Mouse (Mus musculus) G1E (cell line): ENCODE results near the gene Atf3. TPM values are rescaled to one million over a fixed set of nuclear protein-coding genes. Genes with fewer than 3 reads are reported as not detected.

Experiments used
- ATAC-seq: 2 replicates; pipeline ENCODE4 v1.8.0; 2016; ENCODE audit warnings: mild to moderate bottlenecking; ENCODE audit not compliant: insufficient number of reproducible peaks, poor library complexity, low FRiP score, severe bottlenecking; ENCODE audit errors: extremely low read depth
- DNase-seq: peaks from one replicate; pipeline ENCODE4 v3.0.0; 2012; ENCODE audit warnings: low spot score
- H3K27me3 ChIP-seq: 2 replicates; pipeline ENCODE4 v1.6.1; 2012; ENCODE audit warnings: mild to moderate bottlenecking, low read length, inconsistent platforms; ENCODE audit not compliant: insufficient read depth
- H3K36me3 ChIP-seq: replicated peaks from 2 replicates; pipeline ENCODE3; 2012; ENCODE audit warnings: mild to moderate bottlenecking, inconsistent platforms
- H3K4me1 ChIP-seq: 2 replicates; pipeline ENCODE4 v1.6.1; 2012; ENCODE audit warnings: low read depth, low read length, inconsistent platforms, mixed read lengths; ENCODE audit not compliant: insufficient read depth
- H3K4me3 ChIP-seq: 2 replicates; pipeline ENCODE4 v1.5.1; 2012; ENCODE audit warnings: low read depth, mild to moderate bottlenecking, inconsistent platforms, low read length, moderate library complexity, mixed read lengths
- H3K9me3 ChIP-seq: replicated peaks from 2 replicates; pipeline ENCODE4 v1.6.1; 2012; ENCODE audit warnings: inconsistent platforms
- CTCF ChIP-seq: IDR thresholded peaks from 2 replicates; pipeline ENCODE4 v1.5.1; 2012; ENCODE audit warnings: low read depth, low read length, inconsistent platforms, mixed read lengths
- GATA1 ChIP-seq: IDR thresholded peaks from 2 replicates; pipeline ENCODE4 v1.6.1; 2012; ENCODE audit warnings: borderline replicate concordance, low read length, inconsistent platforms, mixed read lengths
- GATA2 ChIP-seq: IDR thresholded peaks from 2 replicates; pipeline ENCODE4 v1.6.1; 2012; ENCODE audit warnings: low read depth, low read length, inconsistent platforms, borderline replicate concordance
- POLR2AphosphoS5 ChIP-seq: IDR thresholded peaks from 2 replicates; pipeline ENCODE4 v1.6.1; 2012; ENCODE audit warnings: low read depth, low read length, inconsistent platforms; ENCODE audit not compliant: insufficient replicate concordance
- TAL1 ChIP-seq: conservative IDR thresholded peaks from 2 replicates; pipeline ENCODE4 v1.6.1; 2012; ENCODE audit warnings: low read depth, low read length, inconsistent platforms, mixed read lengths
- polyA plus RNA-seq: library from polyadenylated mRNA; stranded (reverse); fragments of >175 nt; gene quantifications from 2 replicates; pipeline ENCODE4 v1.2.3, GENCODE M21; 2012
- total RNA-seq, 2 experiments: library from RNA; stranded (forward) in 1 of 2; stranded (reverse) in 1 of 2; fragments of 200-1000 nt in 1 of 2; fragments of >200 nt in 1 of 2; fragmentation: Nextera tagmentation in 1 of 2; gene quantifications; 2 replicates each; pipeline ENCODE4 v1.2.3; 2014 to 2017

The Atf3 gene
- total and polyA plus RNA-seq, 3 experiments: 0.16 TPM; not detected in 2

- peak; percentile 96 for ATAC-seq
- TF ChIP-seq TAL1 (peak; percentile 39), CTCF (no peak), GATA2 (no peak), POLR2AphosphoS5 (no peak), GATA1 (no peak)
- Histone ChIP-seq H3K4me3 (peak overlapping the region; percentile 24; the same call in 1 of the 2 replicates), H3K4me1 (peaks cover 32% of the 10 kb centered on the region), H3K36me3 (no peaks in the 10 kb centered on the region), H3K9me3 (peaks cover 11% of the 10 kb centered on the region), H3K27me3 (no peaks in the 10 kb centered on the region)
- DNase-seq: peak; percentile 71
Measured at GRCm38 (mm10) chr1:191132934-191133333, 84.9 kb downstream of the Atf3 start.

- Histone ChIP-seq H3K27me3 (no peaks in the 10 kb centered on the region), H3K36me3 (no peaks in the 10 kb centered on the region), H3K4me3 (peak overlapping the region; percentile 45; the same call in 1 of the 2 replicates), H3K9me3 (peaks cover 11% of the 10 kb centered on the region), H3K4me1 (peaks cover 32% of the 10 kb centered on the region)
- ATAC-seq (no peak), DNase-seq (no peak)
- no peak for TF ChIP-seq GATA1
- no peak for TF ChIP-seq TAL1
Measured at GRCm38 (mm10) chr1:191132240-191132639, 85.6 kb downstream of the Atf3 start.

GRCm38 (mm10) chr1:191131692-191132091, 86.1 kb downstream of the Atf3 start:
- Histone ChIP-seq H3K4me1 (peaks cover 33% of the 10 kb centered on the region), H3K36me3 (no peaks in the 10 kb centered on the region), H3K27me3 (no peaks in the 10 kb centered on the region), H3K9me3 (peaks cover 11% of the 10 kb centered on the region), H3K4me3 (no peak overlapping the region)
- no peak for TF ChIP-seq CTCF
- TF ChIP-seq POLR2AphosphoS5: no peak
- TF ChIP-seq GATA1: no peak
- no peak for TF ChIP-seq GATA2
- no peak for TF ChIP-seq TAL1
- ATAC-seq (no peak), DNase-seq (no peak)

GRCm38 (mm10) chr1:191125811-191126638, 91.8 kb downstream of the Atf3 start:
- no peak for TF ChIP-seq POLR2AphosphoS5
- TF ChIP-seq GATA1: no peak
- 0 out of 2 replicates have a peak, but pooled peaks have one; percentile 23 for TF ChIP-seq CTCF
- no peak for TF ChIP-seq TAL1
- TF ChIP-seq GATA2: no peak
- ATAC-seq: peak; percentile 89
- H3K9me3 ChIP-seq: peaks cover 11% of the 10 kb centered on the region

GRCm38 (mm10) chr1:191124288-191124687, 93.6 kb downstream of the Atf3 start:
- no peak for DNase-seq
- no peak for TF ChIP-seq CTCF
- TF ChIP-seq GATA1: no peak
- no peak for TF ChIP-seq GATA2
- TF ChIP-seq POLR2AphosphoS5: no peak
- no peak for TF ChIP-seq TAL1
- no peak for ATAC-seq
- Histone ChIP-seq H3K4me1 (peaks cover 44% of the 10 kb centered on the region), H3K9me3 (peaks cover 1% of the 10 kb centered on the region), H3K27me3 (no peaks in the 10 kb centered on the region), H3K4me3 (no peak overlapping the region), H3K36me3 (no peaks in the 10 kb centered on the region)

More at GRCm38 (mm10) chr1:191125811-191126638, 91.8 kb downstream of the Atf3 start:
- Histone ChIP-seq H3K4me3 (peak overlapping the region; percentile 69; the same call in 1 of the 2 replicates), H3K27me3 (no peaks in the 10 kb centered on the region), H3K4me1 (peaks cover 44% of the 10 kb centered on the region), H3K36me3 (no peaks in the 10 kb centered on the region)
- peak; percentile 58 for DNase-seq

DNA sequence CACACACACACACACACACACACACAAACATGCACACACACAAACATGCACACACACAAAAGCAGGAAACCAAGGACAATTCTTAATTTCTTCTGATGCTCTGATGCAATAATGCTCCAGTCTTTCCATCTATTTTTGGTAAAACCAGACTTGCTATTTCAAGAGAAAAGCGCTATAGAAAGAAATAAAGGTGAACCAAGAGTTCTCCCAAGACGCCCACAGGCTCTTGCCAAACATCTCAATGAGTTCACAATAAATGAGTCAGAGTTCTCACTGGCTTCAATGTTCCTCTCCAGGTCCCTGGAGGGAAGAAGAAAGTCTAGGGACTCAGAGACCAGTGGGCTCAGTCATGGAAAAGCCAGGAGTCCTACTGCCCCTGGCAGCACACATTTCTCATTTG, 94.1 kb downstream of the Atf3 start:
- H3K4me1 ChIP-seq: peaks cover 44% of the 10 kb centered on the region
- ATAC-seq: no peak

DNA sequence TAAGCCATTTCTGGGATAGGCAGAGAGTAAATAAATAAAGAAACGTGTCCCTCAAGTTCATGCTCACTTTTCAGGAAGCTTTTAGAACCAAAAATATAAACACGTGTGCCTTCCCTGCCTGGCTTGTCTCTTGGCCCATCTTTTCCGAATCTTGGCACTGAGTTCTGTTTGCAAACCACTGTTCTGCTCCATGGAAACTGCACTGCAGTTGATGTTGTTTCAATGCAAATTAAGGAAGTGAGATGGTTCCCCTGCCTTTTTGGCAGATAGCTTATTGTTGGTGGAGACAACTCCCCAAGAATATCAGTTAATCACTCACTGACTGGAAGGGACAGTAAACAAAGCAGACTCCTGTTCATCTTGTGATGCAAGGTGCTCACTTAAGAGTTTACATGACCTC, 95.1 kb downstream of the Atf3 start:
- DNase-seq: no peak
- H3K4me1 ChIP-seq: peaks cover 44% of the 10 kb centered on the region

More for the DNA sequence above, 94.1 kb downstream of the Atf3 start:
- Histone ChIP-seq H3K27me3 (no peaks in the 10 kb centered on the region), H3K4me3 (no peak overlapping the region), H3K36me3 (no peaks in the 10 kb centered on the region), H3K9me3 (no peaks in the 10 kb centered on the region)
- no peak for TF ChIP-seq POLR2AphosphoS5
- no peak for TF ChIP-seq GATA2
- TF ChIP-seq GATA1: no peak
- TF ChIP-seq CTCF: no peak
- no peak for TF ChIP-seq TAL1
- no peak for DNase-seq

More for the DNA sequence above, 95.1 kb downstream of the Atf3 start:
- Histone ChIP-seq H3K4me3 (no peak overlapping the region), H3K27me3 (no peaks in the 10 kb centered on the region), H3K36me3 (no peaks in the 10 kb centered on the region), H3K9me3 (no peaks in the 10 kb centered on the region)
- no peak for TF ChIP-seq CTCF
- no peak for TF ChIP-seq GATA1
- ATAC-seq: no peak

Other genes starting within 250 kb of the Atf3 start
- gene Vash2, start 238.7 kb downstream of the Atf3 start, total RNA-seq (2014; fragmentation: Nextera tagmentation): not detected in 2 replicates
- 0.06 and 0.22 TPM in 2 replicates for gene Vash2, start 238.7 kb downstream of the Atf3 start, total RNA-seq (2017)
- not detected in 2 replicates for gene Vash2, start 238.7 kb downstream of the Atf3 start, polyA plus RNA-seq
- 18.7 and 20.2 TPM in 2 replicates for gene Flvcr1, start 191.9 kb downstream of the Atf3 start, total RNA-seq (2014; fragmentation: Nextera tagmentation)
- 21.9 and 22.5 TPM in 2 replicates for gene Flvcr1, start 191.9 kb downstream of the Atf3 start, total RNA-seq (2017)
- 8.2 and 8.8 TPM in 2 replicates for gene Flvcr1, start 191.9 kb downstream of the Atf3 start, polyA plus RNA-seq
- gene Spata45, start 181.4 kb downstream of the Atf3 start, total RNA-seq (2014; fragmentation: Nextera tagmentation): not detected in 2 replicates
- gene Spata45, start 181.4 kb downstream of the Atf3 start, total RNA-seq (2017): not detected in 2 replicates
- gene Spata45, start 181.4 kb downstream of the Atf3 start, polyA plus RNA-seq: not detected in 2 replicates
- gene Tatdn3, start 155.1 kb downstream of the Atf3 start, total RNA-seq (2014; fragmentation: Nextera tagmentation): 33.6 and 53.0 TPM in 2 replicates
- 36.8 and 50.0 TPM in 2 replicates for gene Tatdn3, start 155.1 kb downstream of the Atf3 start, total RNA-seq (2017)
- 0.77 and 1.6 TPM in 2 replicates for gene Tatdn3, start 155.1 kb downstream of the Atf3 start, polyA plus RNA-seq
- gene Nsl1, start 155.0 kb downstream of the Atf3 start, total RNA-seq (2014; fragmentation: Nextera tagmentation): 12.5 and 13.4 TPM in 2 replicates
- 18.1 and 22.1 TPM in 2 replicates for gene Nsl1, start 155.0 kb downstream of the Atf3 start, total RNA-seq (2017)
- 19.4 and 25.6 TPM in 2 replicates for gene Nsl1, start 155.0 kb downstream of the Atf3 start, polyA plus RNA-seq
- gene Batf3, start 120.2 kb downstream of the Atf3 start, total RNA-seq (2014; fragmentation: Nextera tagmentation): not detected in 2 replicates
- 0.11 TPM in 1 of 2 replicates, not detected in the other for gene Batf3, start 120.2 kb downstream of the Atf3 start, total RNA-seq (2017)
- 0.09 TPM in 1 of 2 replicates, not detected in the other for gene Batf3, start 120.2 kb downstream of the Atf3 start, polyA plus RNA-seq
- gene Fam71a, start 53.2 kb downstream of the Atf3 start, total RNA-seq (2014; fragmentation: Nextera tagmentation): not detected in 2 replicates
- 0.05 and 0.12 TPM in 2 replicates for gene Fam71a, start 53.2 kb downstream of the Atf3 start, total RNA-seq (2017)
- gene Fam71a, start 53.2 kb downstream of the Atf3 start, polyA plus RNA-seq: not detected in 2 replicates
- gene Nenf, start 100.2 kb upstream of the Atf3 start, total RNA-seq (2014; fragmentation: Nextera tagmentation): 50.9 and 65.1 TPM in 2 replicates
- gene Nenf, start 100.2 kb upstream of the Atf3 start, total RNA-seq (2017): 24.7 and 34.0 TPM in 2 replicates
- 52.0 and 60.8 TPM in 2 replicates for gene Nenf, start 100.2 kb upstream of the Atf3 start, polyA plus RNA-seq
- gene Tmem206, start 107.9 kb upstream of the Atf3 start, total RNA-seq (2014; fragmentation: Nextera tagmentation): 18.8 and 22.6 TPM in 2 replicates
- gene Tmem206, start 107.9 kb upstream of the Atf3 start, total RNA-seq (2017): 8.0 and 9.2 TPM in 2 replicates
- gene Tmem206, start 107.9 kb upstream of the Atf3 start, polyA plus RNA-seq: 3.4 and 3.7 TPM in 2 replicates
- 133 and 147 TPM in 2 replicates for gene Ppp2r5a, start 185.2 kb upstream of the Atf3 start, total RNA-seq (2014; fragmentation: Nextera tagmentation)
- 133 and 142 TPM in 2 replicates for gene Ppp2r5a, start 185.2 kb upstream of the Atf3 start, total RNA-seq (2017)
- 45.1 and 56.2 TPM in 2 replicates for gene Ppp2r5a, start 185.2 kb upstream of the Atf3 start, polyA plus RNA-seq